Mouse (Mus musculus): ENCODE results near the gene Gprc5c. TPM values are rescaled to one million over a fixed set of nuclear protein-coding genes. Genes with fewer than 3 reads are reported as not detected.

The Gprc5c gene
- polyA plus RNA-seq (2014; fragmentation: Illumina TruSeq; extraction: RNeasy Lipid Tissue Mini Kit (QIAGEN cat#74804); ENCODE audit: insufficient read depth, low read depth, low replicate concordance) = 5.0 TPM

DNA sequence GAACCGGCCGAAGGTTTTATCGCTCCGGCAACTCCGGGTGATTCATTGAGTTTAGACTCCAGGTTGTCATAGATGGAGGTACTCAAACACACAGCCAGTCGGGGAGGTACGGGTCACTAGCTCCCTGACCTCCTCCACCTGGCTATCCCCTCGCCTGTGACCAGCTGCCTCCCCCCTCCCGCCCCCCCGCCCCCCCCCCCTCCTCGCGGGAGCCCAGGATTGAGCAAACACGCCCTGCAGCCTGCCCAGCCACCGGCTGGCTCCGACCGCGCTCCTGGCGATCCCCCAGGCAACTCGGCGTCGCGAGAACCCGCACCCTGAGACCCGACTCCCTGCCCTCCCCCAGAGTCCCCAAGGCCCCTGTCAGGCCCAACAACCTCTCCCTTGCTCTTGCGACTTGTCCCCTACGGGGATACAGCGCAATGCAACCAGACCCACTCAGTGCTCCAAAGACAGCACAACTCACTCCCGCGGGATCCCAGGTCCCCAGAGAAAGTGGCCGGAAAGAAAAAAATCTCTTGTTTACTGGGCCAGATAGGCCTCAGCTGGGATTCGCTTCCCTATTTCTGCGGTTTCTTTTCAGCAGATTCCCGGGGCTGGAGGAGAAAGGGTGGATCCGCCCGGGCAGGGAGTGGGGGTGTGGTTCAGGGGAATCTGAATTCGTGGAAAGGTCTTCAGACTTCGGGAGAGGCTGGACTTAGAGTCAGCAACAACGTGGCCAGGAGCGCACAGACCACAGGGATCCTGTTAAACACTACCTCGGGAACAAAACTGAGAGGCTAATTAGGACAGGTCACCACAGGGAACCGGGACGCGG is at the start of gene Gprc5c:
Gprc5c (plus strand) TSS at position 701 of the 817 bp plus-strand sequence.

DNA sequence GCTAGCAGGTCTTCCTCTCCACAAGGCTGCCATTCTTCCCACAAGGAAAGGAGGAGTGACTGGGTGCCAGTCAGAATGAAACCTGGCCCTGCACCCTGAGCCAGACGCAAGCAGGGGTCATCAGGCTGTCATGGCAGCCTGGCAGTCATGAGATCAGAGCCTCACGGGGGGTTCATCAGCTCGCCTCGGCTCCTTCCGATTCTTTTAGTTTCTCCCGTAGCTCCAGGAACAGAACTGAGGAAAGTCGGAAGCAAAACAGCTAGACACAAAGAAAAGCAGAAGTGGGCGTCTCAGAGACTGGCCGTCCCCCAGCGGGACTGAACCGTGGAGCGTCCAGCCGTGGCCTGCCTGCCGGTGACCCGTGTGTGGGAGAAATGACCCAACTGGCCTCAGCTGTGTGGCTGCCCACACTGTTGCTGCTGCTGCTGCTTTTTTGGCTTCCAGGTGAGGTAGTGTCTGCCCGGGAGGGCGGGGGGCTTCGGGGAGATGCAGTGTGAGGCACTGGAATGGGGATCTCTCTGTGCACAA is 39.1 kb downstream of the Gprc5c start, which contains the start of gene Cd300a:
Cd300a (plus strand) TSS at position 51 of the 528 bp plus-strand sequence.

Other genes with a start within 250 kb of the Gprc5c start
- 1,924 TPM for gene Rpl38, start 182.6 kb upstream of the Gprc5c start, polyA plus RNA-seq (2014; fragmentation: Illumina TruSeq; extraction: RNeasy Lipid Tissue Mini Kit (QIAGEN cat#74804); ENCODE audit: insufficient read depth, low read depth, low replicate concordance)
- 4.1 TPM for gene Ttyh2, start 175.7 kb upstream of the Gprc5c start, polyA plus RNA-seq (2014; fragmentation: Illumina TruSeq; extraction: RNeasy Lipid Tissue Mini Kit (QIAGEN cat#74804); ENCODE audit: insufficient read depth, low read depth, low replicate concordance)
- gene Dnaic2, start 123.7 kb upstream of the Gprc5c start, polyA plus RNA-seq (2014; fragmentation: Illumina TruSeq; extraction: RNeasy Lipid Tissue Mini Kit (QIAGEN cat#74804); ENCODE audit: insufficient read depth, low read depth, low replicate concordance) = 7.5 TPM
- 7.8 TPM for gene Kif19a, start 85.8 kb upstream of the Gprc5c start, polyA plus RNA-seq (2014; fragmentation: Illumina TruSeq; extraction: RNeasy Lipid Tissue Mini Kit (QIAGEN cat#74804); ENCODE audit: insufficient read depth, low read depth, low replicate concordance)
- 0.33 TPM for gene Btbd17, start 55.2 kb upstream of the Gprc5c start, polyA plus RNA-seq (2014; fragmentation: Illumina TruSeq; extraction: RNeasy Lipid Tissue Mini Kit (QIAGEN cat#74804); ENCODE audit: insufficient read depth, low read depth, low replicate concordance)
- not detected for gene Gpr142, start 52.2 kb upstream of the Gprc5c start, polyA plus RNA-seq (2014; fragmentation: Illumina TruSeq; extraction: RNeasy Lipid Tissue Mini Kit (QIAGEN cat#74804); ENCODE audit: insufficient read depth, low read depth, low replicate concordance)
- 5.6 TPM for gene Cd300a, start 38.9 kb downstream of the Gprc5c start, polyA plus RNA-seq (2014; fragmentation: Illumina TruSeq; extraction: RNeasy Lipid Tissue Mini Kit (QIAGEN cat#74804); ENCODE audit: insufficient read depth, low read depth, low replicate concordance)
- gene Cd300lb, start 83.2 kb downstream of the Gprc5c start, polyA plus RNA-seq (2014; fragmentation: Illumina TruSeq; extraction: RNeasy Lipid Tissue Mini Kit (QIAGEN cat#74804); ENCODE audit: insufficient read depth, low read depth, low replicate concordance) = 3.8 TPM
- gene Cd300c, start 118.0 kb downstream of the Gprc5c start, polyA plus RNA-seq (2014; fragmentation: Illumina TruSeq; extraction: RNeasy Lipid Tissue Mini Kit (QIAGEN cat#74804); ENCODE audit: insufficient read depth, low read depth, low replicate concordance) = 1.2 TPM
- gene Cd300ld, start 138.8 kb downstream of the Gprc5c start, polyA plus RNA-seq (2014; fragmentation: Illumina TruSeq; extraction: RNeasy Lipid Tissue Mini Kit (QIAGEN cat#74804); ENCODE audit: insufficient read depth, low read depth, low replicate concordance) = 4.7 TPM
- gene Cd300c2, start 150.7 kb downstream of the Gprc5c start, polyA plus RNA-seq (2014; fragmentation: Illumina TruSeq; extraction: RNeasy Lipid Tissue Mini Kit (QIAGEN cat#74804); ENCODE audit: insufficient read depth, low read depth, low replicate concordance) = 24.2 TPM
- gene Cd300ld2, start 165.0 kb downstream of the Gprc5c start, polyA plus RNA-seq (2014; fragmentation: Illumina TruSeq; extraction: RNeasy Lipid Tissue Mini Kit (QIAGEN cat#74804); ENCODE audit: insufficient read depth, low read depth, low replicate concordance) = not detected
- gene Cd300ld4, start 175.9 kb downstream of the Gprc5c start, polyA plus RNA-seq (2014; fragmentation: Illumina TruSeq; extraction: RNeasy Lipid Tissue Mini Kit (QIAGEN cat#74804); ENCODE audit: insufficient read depth, low read depth, low replicate concordance) = not detected
- gene Cd300ld5, start 186.6 kb downstream of the Gprc5c start, polyA plus RNA-seq (2014; fragmentation: Illumina TruSeq; extraction: RNeasy Lipid Tissue Mini Kit (QIAGEN cat#74804); ENCODE audit: insufficient read depth, low read depth, low replicate concordance) = 0.79 TPM
- 2.4 TPM for gene Cd300ld3, start 197.3 kb downstream of the Gprc5c start, polyA plus RNA-seq (2014; fragmentation: Illumina TruSeq; extraction: RNeasy Lipid Tissue Mini Kit (QIAGEN cat#74804); ENCODE audit: insufficient read depth, low read depth, low replicate concordance)
- 1.3 TPM for gene Cd300e, start 211.0 kb downstream of the Gprc5c start, polyA plus RNA-seq (2014; fragmentation: Illumina TruSeq; extraction: RNeasy Lipid Tissue Mini Kit (QIAGEN cat#74804); ENCODE audit: insufficient read depth, low read depth, low replicate concordance)
- gene Rab37, start 240.3 kb downstream of the Gprc5c start, polyA plus RNA-seq (2014; fragmentation: Illumina TruSeq; extraction: RNeasy Lipid Tissue Mini Kit (QIAGEN cat#74804); ENCODE audit: insufficient read depth, low read depth, low replicate concordance) = 1.1 TPM

Data from lung, adult 10 weeks (tissue).